Mouse (Mus musculus) embryo, embryonic 9.5 days (tissue): ENCODE data around the gene Ap3b1.

Experiments
- DNase-seq: peaks from one replicate; pipeline ENCODE4 v3.0.0-alpha.2; 2017; ENCODE audit errors: extremely low spot score

The Ap3b1 gene

DNA sequence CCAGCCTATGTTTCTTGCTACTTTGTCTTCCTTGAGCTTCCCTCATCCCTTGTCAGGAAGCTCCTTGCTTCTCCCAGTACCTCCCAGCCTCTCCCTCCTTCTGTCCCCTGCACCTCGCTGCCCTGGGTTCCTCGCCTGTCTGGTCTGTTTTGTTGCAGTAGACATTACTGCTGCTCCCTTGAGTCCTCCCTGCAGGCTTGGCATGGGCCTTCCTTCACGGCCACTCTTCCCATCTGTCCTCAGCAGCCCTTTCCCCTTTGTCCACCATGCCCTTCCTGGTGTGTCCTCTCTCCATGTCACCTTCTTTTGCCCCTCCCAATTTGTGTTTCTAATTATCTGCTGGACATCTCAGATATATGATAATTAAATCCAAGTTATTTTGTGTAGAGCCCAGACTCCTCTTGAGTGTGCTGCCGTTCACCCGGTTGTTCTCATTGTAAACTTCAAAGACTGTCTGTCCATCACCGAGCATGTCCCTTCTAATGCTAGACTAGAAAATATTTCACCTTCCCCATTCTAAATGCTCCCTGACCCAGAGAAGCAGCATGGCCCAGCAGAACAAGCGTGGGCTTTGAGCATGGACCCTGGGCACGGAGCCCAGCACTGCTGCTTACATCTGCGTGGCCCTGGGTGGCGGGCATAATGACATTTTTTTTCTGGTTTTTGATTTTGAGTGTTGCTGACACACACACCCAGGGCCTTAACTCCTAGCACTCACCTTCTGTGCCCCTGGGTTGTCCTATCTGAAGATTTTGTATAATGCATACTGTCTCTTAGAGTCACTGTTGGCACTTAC, 181.3 kb downstream of the Ap3b1 start:
- DNase-seq, result no peak

- DNase-seq, result no peak
These were observed 183.3 kb downstream of the Ap3b1 start for GRCm38 (mm10) chr13:94542061-94542460.

DNA sequence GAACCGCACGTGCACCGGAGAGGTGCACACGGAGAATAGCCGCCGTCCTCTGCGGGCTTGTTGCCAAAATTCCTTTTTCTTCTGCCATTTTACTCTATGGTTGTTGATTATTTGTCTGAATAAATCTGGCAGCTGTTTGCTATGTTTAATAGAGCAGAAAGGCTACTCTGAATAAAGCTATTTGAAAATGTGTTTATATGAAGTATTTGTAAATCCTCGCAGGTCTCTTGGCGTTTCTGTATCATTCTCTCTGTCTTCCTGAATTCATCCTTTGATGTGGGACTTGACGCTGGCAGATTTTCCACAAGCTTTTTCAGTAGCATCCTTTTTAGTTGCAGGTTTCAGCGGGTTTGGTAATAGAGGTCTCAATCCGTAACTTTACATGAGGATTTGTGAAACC, 185.5 kb downstream of the Ap3b1 start:
- no peak for DNase-seq

DNA sequence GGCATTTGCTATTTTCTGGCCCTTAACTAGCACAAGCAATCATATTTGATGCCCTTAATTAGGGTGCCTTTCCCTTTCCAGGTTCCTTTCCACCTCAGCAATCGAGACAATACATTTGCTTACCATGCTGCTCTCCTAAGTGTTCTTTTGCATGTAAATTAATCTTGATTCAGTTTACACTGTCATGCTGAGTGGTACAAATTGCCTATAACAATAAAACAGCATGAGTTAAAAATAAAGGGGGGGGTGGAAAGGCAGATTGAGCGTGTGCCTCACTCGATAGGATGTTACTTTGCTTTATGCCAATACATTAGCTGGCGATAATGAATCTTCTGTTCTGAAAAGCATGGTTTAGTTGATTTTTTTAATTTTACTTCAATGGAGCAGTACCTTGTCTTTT, 187.0 kb downstream of the Ap3b1 start:
- no peak for DNase-seq

- no peak for DNase-seq
These were observed 187.5 kb downstream of the Ap3b1 start for GRCm38 (mm10) chr13:94546246-94546645.

- no peak for DNase-seq
These were observed 190.8 kb downstream of the Ap3b1 start for GRCm38 (mm10) chr13:94549580-94549979.

DNA sequence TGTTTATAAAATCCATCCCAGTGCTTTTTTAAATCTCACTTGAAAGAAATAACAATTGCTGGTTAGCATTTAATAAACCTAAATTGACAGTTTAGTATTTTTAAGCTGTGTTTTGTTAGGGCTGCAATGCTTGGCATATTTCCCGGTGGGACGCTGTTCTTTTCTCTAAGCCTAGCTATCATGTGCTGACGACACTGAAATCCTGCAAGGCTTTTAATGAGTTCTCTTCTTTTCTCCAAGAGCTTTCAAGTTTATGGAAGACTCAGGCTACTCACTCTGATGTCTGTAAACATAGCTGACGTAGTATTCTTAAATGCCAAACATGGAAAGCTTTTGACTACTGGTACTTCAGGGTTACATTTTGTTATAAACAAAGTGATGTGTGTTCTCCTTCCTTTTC, 191.3 kb downstream of the Ap3b1 start:
- DNase-seq, result no peak

DNA sequence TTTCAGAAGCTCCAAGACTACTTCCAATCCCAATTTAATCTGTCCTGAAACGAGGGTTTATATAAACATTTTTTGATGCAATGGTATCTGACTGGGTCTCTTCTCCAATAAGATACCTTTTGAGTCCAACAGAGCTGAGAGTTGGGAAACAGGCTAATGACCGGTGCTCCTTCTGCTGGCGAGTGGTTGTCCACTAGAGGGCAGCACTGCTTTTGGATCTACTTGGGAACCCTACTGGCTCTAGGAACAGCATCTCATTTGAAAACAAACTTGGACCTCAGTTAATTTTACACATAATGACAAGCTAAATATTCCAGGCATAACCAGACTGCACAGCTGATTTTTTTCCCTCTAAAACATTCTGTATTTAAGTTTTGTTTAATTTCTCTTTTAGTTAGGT, 201.3 kb downstream of the Ap3b1 start:
- DNase-seq, result peak; percentile 67

GRCm38 (mm10) chr13:94560878-94561277, 202.1 kb downstream of the Ap3b1 start:
- no peak for DNase-seq

GRCm38 (mm10) chr13:94562652-94563339, 204.0 kb downstream of the Ap3b1 start:
- DNase-seq, result peak; percentile 19

GRCm38 (mm10) chr13:94563836-94564235, 205.1 kb downstream of the Ap3b1 start:
- DNase-seq, result no peak

DNA sequence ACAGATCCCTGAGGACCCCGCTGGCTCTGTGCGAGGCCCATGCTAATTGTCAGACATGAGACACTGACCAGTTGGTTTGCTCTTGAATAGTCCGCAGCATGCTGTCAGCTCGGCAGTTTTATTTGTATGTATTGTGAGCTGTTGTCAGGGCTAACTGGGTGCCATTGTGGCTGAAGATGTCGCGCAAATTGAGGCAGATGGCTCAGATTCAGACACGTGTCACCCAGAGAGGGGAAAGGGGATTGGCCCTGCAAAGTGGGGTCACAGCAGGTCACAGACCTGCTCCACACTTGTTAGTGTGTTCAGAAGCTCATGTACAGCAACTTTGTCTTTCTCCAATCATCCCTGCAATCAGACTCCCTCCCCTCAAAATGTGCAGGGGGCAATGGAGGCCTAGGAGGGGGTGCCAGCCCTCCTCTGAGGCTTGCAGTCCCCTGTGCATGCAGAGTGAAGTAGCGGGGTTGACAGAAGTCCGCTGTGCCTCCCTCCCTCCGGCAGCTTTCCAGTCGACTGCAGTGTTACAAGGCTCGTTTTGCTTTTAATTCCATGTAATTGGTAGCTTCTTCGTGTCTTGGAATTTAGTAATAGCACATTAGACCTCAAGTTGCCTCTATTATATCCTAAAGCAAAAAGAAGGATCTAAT, 205.7 kb downstream of the Ap3b1 start:
- DNase-seq, result peak; percentile 61

GRCm38 (mm10) chr13:94565176-94565575, 206.4 kb downstream of the Ap3b1 start:
- DNase-seq, result no peak

DNA sequence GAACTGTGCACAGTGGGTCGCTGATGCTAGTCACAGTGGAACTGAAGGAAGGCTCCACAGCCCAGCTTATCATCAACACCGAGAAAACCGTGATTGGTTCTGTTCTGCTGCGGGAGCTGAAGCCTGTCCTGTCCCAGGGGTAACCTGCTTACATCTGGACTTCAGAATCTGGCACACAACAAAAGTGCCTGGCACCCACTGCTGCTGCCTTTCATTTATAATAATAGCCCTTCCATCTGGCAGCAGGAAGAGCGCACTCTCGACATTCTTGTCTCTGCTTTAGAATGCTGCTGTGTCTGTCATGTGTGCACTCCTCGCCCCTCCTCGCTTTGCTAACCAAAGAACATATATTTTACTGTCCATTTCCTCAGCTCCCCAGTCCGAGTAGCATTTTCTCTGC, 206.9 kb downstream of the Ap3b1 start:
- no peak for DNase-seq

GRCm38 (mm10) chr13:94567739-94568138, 209.0 kb downstream of the Ap3b1 start:
- no peak for DNase-seq

GRCm38 (mm10) chr13:94571001-94571400, 212.2 kb downstream of the Ap3b1 start:
- DNase-seq, result no peak

- no peak for DNase-seq
These were observed 214.6 kb downstream of the Ap3b1 start for GRCm38 (mm10) chr13:94573356-94573755.

- DNase-seq, result no peak
These were observed 215.1 kb downstream of the Ap3b1 start for GRCm38 (mm10) chr13:94573833-94574232.

- peak; percentile 16 for DNase-seq
These were observed 217.0 kb downstream of the Ap3b1 start for GRCm38 (mm10) chr13:94575607-94576398.

DNA sequence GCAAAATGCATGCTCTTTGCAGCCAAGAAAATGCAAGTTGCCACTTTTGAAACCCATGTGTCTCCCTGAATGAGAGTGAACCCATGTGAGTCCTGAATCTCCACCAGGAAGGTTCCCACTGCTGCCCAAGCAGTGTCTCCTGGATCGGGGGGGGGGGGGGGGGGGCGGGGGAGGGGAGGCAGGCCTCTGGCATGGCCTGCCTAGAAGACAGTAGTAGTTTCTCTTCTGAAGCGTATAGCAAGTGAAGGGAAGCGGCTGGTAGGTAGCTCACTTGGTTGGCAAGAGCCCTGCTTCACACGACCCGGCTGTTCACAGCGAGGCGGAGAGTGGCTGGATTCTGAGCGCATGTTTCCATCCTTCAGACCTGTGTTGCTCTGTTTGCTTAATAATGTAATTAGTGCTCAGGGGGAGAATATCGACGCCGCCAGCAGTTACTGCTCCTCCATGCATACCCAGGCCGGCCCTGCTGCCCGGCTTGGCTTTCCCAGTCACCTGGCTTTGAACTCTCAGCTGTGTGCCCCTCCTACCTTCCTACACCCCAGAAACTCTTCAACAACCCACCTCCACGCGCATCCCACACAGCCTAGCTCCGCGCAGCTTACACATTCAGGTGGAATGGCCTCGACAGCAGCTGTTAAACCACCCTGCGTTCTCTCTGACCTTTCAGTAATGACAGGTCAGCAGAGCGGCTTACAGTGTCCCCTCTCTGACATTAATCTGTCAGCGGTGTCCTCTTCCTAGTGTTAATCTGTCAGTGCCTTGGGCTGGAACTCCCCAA, 217.8 kb downstream of the Ap3b1 start:
- DNase-seq, result no peak

DNA sequence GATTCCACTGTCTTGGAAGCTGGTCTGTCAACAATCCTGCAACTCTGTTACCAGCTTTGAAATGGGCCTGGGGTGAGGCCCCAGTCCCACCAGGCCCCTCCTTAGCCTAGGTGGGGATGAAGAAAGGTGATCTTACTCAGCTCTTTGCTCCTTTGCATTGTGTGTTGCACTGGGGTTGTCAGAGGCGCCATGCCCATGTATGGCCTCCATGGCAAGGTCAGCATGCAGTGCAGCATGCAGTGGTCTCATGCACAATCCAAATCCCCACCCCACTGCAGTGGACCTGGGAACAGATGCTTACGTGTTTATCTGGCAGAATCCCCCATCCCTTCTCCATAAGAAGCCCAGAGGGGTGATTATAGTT, 218.4 kb downstream of the Ap3b1 start:
- DNase-seq, result no peak
